ENCODE assay signal across 21 mouse cellular contexts in the genomic region with DNA sequence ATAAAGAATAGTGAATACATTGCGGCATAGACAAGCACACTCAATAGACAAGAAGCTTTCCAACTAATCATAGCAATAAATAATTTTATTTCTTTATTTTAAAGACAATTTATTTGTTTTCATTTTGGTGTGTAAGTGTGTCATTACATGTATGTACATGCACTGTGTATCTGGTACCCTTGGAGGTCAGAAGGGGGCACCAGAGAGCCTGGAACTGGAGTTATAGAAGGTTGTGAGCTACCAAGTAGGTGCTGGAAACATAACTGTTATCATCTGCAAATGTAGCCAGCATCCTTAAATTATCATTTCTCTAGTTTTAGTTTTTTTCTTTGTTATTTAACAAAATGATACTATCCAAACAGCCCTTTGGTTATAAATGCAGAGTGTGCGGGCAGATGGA.
A peak's percentile ranks its signal among the peaks of the same experiment; 100 is the strongest.
DNase-seq lines count a peak whose midpoint lies in the region; ATAC-seq and TF ChIP-seq lines count a peak whose summit lies in the region.
"Had no signal": no experiment of that assay in that cellular context is flagged by ENCODE, and none has a peak within 500 bp of the region (broad histone marks: within the 10 kb centered on the region; RNA-seq: fewer than 3 reads in every experiment).

No protein-coding gene starts in this region.

- TF ChIP-seq CTCF in kidney, postnatal 0 days (IDR thresholded peaks at IDR 0.05; ENCODE audit: low read depth), result peak; percentile 29; the same call in 1 of the 2 replicates
- TF ChIP-seq CTCF in E14TG2a.4 (conservative IDR thresholded peaks at IDR 0.05; ENCODE audit: low read length), result peak; percentile 31
- TF ChIP-seq CTCF in liver, postnatal 0 days (IDR thresholded peaks at IDR 0.05; ENCODE audit: low read depth), result peak; percentile 42

- no peak overlapping the region for H3K27ac ChIP-seq in kidney, postnatal 0 days
- H3K27ac ChIP-seq in liver, postnatal 0 days (ENCODE audit: low read depth), result no peak overlapping the region
- H3K27ac ChIP-seq: embryonic facial prominence, embryonic 15.5 days had no signal

- no peak overlapping the region for H3K4me2 ChIP-seq in kidney, postnatal 0 days (ENCODE audit: low read length)
- no peak overlapping the region for H3K4me2 ChIP-seq in liver, postnatal 0 days (ENCODE audit: low read depth, low read length)
- H3K4me2 ChIP-seq: embryonic facial prominence, embryonic 15.5 days; heart, embryonic 12.5 days had no signal

- no peak for DNase-seq in kidney, postnatal 0 days (ENCODE audit: low spot score)
- no peak for DNase-seq in kidney, postnatal 10 days
- DNase-seq in 416B (ENCODE audit: low read depth), result peak; percentile 19
- DNase-seq in liver, postnatal 0 days, result no peak
- no peak for DNase-seq in left cerebral cortex, adult 8-10 months (ENCODE audit: low spot score in 2 of 2)
- DNase-seq: adrenal gland, adult 2 months; cerebellum, postnatal 10 days; embryo, embryonic 11 days; gastrocnemius, postnatal 14 days; heart, postnatal 36 days; kidney, adult 2 months; kidney, postnatal 4 days; layer of hippocampus, postnatal 36 days; lung, postnatal 10 days; right cerebral cortex, postnatal 14 days had no signal

- WGBS in kidney, postnatal 0 days, result 98% methylated on average over 2 of the region's 2 CpGs
- 95% methylated on average over 2 of the region's 2 CpGs for WGBS in liver, postnatal 0 days (ENCODE audit: insufficient replicate concordance)

- no peak overlapping the region for H3K4me3 ChIP-seq in kidney, postnatal 0 days (replicated peaks; ENCODE audit: low read depth, low read length)
- H3K4me3 ChIP-seq in E14TG2a.4 (replicated peaks; ENCODE audit: low read length), result no peak overlapping the region
- H3K4me3 ChIP-seq in liver, postnatal 0 days (ENCODE audit: low read depth, low read length), result no peak overlapping the region
- H3K4me3 ChIP-seq: embryonic facial prominence, embryonic 15.5 days; heart, embryonic 12.5 days had no signal

- no peak for ATAC-seq in kidney, postnatal 0 days (replicated peaks; ENCODE audit: low FRiP score, low read depth)
- ATAC-seq in liver, postnatal 0 days, result no peak
- no peak for ATAC-seq in granulocyte monocyte progenitor cell, adult 5-6 weeks (replicated peaks; ENCODE audit: poor library complexity, severe bottlenecking)
- ATAC-seq: hindbrain, embryonic 16.5 days; midbrain, embryonic 16.5 days had no signal

- no peaks in the 10 kb centered on the region for H3K9me3 ChIP-seq in kidney, postnatal 0 days (replicated peaks; ENCODE audit: low read length)
- H3K9me3 ChIP-seq in E14TG2a.4 (ENCODE audit: low read length), result no peaks in the 10 kb centered on the region
- H3K9me3 ChIP-seq in liver, postnatal 0 days (ENCODE audit: low read length), result no peaks in the 10 kb centered on the region
- H3K9me3 ChIP-seq: embryonic facial prominence, embryonic 15.5 days; heart, embryonic 12.5 days had no signal

- H3K27me3 ChIP-seq in kidney, postnatal 0 days (ENCODE audit: insufficient read depth, low read length), result no peaks in the 10 kb centered on the region
- no peaks in the 10 kb centered on the region for H3K27me3 ChIP-seq in E14TG2a.4 (ENCODE audit: insufficient read depth, low read length)
- no peaks in the 10 kb centered on the region for H3K27me3 ChIP-seq in liver, postnatal 0 days (ENCODE audit: insufficient read depth, low read length)
- H3K27me3 ChIP-seq: embryonic facial prominence, embryonic 15.5 days; heart, embryonic 12.5 days had no signal

- H3K4me1 ChIP-seq in kidney, postnatal 0 days (replicated peaks; ENCODE audit: insufficient read depth, low read length), result no peaks in the 10 kb centered on the region
- H3K4me1 ChIP-seq in E14TG2a.4 (replicated peaks; ENCODE audit: low read depth, low read length), result peaks cover 13% of the 10 kb centered on the region
- H3K4me1 ChIP-seq in liver, postnatal 0 days (ENCODE audit: insufficient read depth), result peaks cover 20% of the 10 kb centered on the region
- H3K4me1 ChIP-seq: embryonic facial prominence, embryonic 15.5 days had no signal

- no peaks in the 10 kb centered on the region for H3K36me3 ChIP-seq in kidney, postnatal 0 days (ENCODE audit: insufficient read depth, low read length)
- no peaks in the 10 kb centered on the region for H3K36me3 ChIP-seq in E14TG2a.4 (ENCODE audit: insufficient read depth, low read length)
- no peaks in the 10 kb centered on the region for H3K36me3 ChIP-seq in liver, postnatal 0 days (replicated peaks; ENCODE audit: insufficient read depth, low read length)
- H3K36me3 ChIP-seq: embryonic facial prominence, embryonic 15.5 days; heart, embryonic 12.5 days had no signal

- no peak overlapping the region for H3K9ac ChIP-seq in kidney, postnatal 0 days (ENCODE audit: low read depth, low read length)
- no peak overlapping the region for H3K9ac ChIP-seq in liver, postnatal 0 days (replicated peaks)
- H3K9ac ChIP-seq: embryonic facial prominence, embryonic 15.5 days; heart, embryonic 12.5 days had no signal

- TF ChIP-seq EP300 in liver, postnatal 0 days (IDR thresholded peaks at IDR 0.05; ENCODE audit: low read depth), result no peak
